Mouse (Mus musculus) spleen, embryonic (tissue): ENCODE data around the gene Olfr313.
"Not testable (repeated sequence)": the region's sequence is repeated elsewhere in the genome, so short reads cannot be mapped to it uniquely, and the experiment has no call there.

ENCODE experiments used
- CTCF ChIA-PET: fragments of 350-600 bp; sonication (Branson Sonifier 250); formaldehyde crosslinking; loops from one replicate; lab custom pipeline; 2022; lab: Charles Lee

Olfr313 gene

DNA sequence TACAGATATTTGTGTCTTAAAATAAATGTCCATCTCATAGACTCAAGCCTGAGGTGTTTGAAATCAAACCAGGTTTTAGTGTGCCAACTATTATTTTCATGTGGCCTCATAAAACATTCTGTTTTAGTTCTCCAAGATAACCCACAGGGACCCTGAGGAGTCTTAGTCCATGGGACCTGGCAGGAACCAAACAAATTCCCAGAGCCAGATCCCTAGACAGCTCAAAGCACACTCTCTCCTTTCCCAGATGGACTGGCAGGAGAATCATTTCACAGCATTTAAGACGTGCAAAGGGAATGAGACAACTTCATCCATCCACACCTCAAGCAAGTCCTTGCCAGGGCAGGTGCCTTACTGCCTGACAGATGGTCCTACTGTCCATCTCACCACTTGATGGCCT is at the start of gene Olfr313:
Olfr313 (plus strand) TSS at position 301 of the 400 bp plus-strand sequence.
- CTCF ChIA-PET: not testable (repeated sequence)

DNA sequence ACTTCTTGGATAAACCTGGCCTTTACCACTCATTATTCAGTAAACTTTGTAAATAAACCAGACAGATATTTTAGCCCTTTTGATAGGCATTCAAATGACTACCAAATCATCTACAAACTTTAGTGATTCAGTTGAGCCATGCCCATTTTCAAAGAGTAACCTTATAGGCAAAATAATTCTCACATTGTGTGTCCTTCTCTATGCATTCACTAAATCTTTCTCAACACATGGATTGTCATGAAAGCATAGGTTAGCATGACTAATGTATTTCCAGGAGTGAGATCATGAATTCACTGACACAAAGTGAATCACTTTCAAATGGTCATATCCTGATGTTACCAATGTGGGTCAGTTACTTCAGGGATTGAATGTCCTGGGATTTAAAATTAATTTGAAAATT is 41.9 kb upstream of the Olfr313 start, which contains the start of gene Olfr315:
Olfr315 (plus strand) TSS at position 301 of the 400 bp plus-strand sequence.
- CTCF ChIA-PET: no interaction called here

DNA sequence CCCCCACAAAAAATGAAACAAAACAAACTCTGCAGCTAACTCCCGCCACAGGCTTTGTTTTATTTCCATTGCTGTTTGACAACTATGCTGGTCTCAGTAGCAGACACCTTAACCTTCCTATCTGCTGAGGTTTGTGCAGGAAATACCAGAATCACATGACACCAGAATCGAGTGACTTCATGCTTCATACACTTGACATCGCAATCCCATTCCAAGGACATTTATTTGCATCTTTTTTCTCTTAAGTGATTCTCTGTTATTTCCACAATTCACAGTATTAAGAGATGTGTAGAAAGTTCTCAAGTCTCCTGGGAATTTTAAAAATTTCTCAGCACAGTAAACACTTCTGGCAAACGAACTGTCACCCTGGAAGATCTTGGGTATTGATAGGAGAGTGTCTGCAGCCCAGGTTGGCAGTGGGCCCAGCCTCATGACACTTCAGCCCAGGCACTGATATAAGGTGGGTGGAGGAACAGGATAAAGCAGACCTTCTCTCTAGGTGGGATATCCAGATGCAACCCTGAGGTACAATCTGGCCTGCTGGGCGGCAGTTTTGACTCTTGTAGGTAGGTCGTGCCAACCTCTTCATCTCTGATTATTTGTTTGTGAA is 32.2 kb upstream of the Olfr313 start, which contains the start of gene Olfr314:
Olfr314 (plus strand) TSS at position 473 of the 610 bp plus-strand sequence.
- CTCF ChIA-PET: no interaction called here

DNA sequence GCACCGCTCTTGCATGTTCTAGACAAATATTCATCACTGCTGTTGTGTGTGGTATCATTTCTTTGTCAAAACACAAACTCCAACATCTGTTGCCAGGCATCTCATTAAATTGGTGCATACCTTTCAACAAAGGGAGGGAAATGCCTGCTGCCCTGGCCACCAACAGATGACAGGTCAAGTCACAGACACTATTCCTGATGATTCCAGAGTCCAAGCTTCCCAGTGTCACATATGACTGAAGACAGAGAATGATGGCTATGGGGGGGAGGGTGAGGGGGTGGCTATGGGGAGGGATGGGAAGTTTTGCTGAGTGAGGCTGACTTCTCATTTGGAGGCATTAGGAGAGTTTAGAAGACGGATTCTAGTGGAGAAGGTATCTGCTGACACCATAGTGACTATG is 30.6 kb upstream of the Olfr313 start:
- CTCF ChIA-PET: interaction anchor here (0.7 kb wide), 1 partner anchor 28 kb away, joined by 3 read pairs; no protein-coding TSS in a partner anchor

DNA sequence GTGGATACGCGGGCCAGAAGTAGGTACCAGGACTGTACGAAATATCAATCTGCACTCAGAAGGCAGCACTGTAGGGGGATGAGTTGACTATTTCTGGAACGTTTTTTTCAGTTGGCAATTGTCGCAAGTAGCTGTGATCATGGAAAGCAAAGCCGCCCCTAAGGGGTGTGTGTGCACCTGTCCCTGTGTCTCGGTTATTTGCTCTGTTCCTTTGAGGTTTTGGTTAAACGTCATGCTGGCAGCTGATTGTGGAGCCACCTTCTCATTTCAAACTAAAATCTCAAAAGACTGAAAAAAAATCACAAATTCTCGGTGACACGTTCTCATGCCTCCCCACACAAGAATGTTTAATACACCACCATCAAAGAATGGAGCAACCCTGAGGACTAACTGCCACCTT is 27.1 kb upstream of the Olfr313 start:
- CTCF ChIA-PET: no interaction called here

DNA sequence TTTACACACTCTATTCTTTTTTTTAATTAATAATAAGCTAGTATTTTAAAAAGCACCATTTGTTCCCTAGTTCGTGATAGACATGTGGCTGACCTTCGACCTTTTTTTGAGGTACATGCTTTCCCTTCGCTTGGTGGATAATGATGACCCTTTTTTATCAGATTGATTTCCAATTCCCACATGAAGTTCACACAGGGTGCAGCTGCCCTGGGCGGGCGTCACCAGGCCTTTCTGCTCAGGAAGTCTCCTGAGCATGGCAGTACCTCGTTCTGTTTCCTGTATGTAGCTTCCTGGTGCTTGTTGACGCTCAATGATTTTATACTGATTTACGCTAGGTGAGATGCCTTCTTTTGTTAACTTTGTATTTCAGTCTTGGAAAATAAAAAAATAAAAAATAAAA is 26.5 kb upstream of the Olfr313 start:
- CTCF ChIA-PET: interaction anchor here (0.5 kb wide), 1 partner anchor 21 kb away, joined by 3 read pairs; no protein-coding TSS in a partner anchor

DNA sequence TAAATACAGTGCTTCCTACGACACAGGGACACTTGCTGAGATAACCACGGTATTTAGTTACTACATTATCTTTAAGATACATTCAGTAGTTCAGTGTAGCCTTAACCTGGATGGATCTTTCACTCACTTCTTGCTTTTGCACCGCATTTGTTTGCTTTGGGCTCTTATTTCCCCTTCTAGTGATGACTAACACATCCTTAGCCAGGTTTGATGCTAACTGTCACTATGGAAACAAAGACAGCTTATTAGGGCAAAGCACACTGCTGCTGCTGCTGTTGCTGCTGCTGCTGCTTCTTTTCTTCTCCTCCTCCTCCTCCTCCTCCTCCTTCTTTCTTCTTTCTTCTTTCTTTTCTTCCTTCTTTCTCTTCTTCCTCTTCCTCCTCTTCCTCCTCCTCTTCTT is 25.3 kb upstream of the Olfr313 start:
- CTCF ChIA-PET: no interaction called here

DNA sequence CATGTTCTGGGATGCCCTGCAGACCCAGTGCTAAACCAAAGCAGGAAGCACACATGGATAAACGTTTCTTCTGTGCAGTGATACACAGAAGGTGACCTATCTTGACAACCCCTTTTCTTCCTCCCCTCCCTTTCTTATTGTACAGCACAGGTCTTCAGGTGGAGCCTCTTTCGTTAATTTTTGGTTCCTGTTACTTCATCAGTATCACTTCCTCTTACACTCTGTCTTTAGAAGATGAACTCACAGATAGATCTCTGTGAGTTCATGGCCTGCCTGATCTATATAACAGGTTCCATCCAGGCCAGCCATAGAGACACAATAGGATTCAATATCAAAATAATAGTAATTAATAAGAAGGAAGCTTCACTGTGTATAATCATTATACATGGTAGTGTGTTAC is 24.7 kb upstream of the Olfr313 start:
- CTCF ChIA-PET: no interaction called here

DNA sequence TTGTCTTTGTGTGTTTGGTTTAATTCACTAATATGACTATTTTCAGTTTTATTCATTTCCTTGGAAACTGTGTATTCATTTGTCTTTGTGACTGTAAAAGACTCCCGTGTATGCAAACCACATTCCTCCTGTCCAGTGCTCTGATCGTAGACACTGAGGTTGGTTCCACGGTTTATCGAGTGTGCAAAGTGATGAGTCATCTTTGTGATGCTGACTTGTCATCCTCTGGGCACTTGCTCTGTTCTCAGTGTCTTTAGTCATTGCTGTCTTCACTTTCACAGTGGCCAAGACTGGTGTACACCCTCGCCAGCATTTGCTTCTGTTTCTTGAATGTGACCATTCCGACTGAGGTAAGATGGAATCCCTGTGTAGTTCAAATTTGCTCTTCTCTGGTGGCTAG is 24.2 kb upstream of the Olfr313 start:
- CTCF ChIA-PET: no interaction called here

DNA sequence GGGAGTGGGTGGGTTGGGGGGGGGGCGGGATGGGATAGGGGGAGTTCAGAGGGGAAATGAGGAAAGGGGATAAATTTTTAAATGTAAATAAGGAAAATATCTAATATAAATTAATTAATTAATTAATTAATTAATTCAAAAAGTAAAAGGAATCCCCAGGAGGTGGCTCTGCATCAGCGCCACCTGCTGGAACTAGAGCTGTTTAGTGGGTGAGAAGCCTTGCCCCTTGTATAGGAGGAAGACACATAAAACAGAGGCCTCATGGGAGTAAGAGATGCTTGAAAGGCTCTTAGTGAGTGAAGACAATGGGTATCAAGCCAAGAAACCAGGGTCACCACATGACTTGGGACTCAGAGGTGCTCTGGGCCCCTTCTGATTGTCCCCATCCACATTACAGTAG is 18.9 kb upstream of the Olfr313 start:
- CTCF ChIA-PET: no interaction called here

DNA sequence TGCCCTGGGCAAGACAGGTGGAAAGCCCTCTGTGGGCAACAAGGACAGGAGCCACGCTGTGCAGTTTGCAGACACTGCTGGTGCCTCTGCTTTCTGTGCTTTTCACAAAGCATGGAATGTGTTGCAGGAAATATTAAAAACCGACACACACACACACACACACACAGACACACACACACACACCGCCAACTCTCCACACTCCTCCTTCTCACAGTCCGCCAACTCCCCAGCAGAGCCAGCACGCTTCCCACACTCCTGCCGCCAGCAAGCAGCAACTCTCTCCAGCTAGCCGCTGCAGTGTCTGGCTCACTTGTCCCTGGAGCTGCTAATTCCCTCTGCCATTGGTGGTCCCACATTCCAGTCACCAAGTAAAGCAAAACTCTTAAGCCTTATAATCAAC is 17.9 kb upstream of the Olfr313 start:
- CTCF ChIA-PET: no interaction called here

DNA sequence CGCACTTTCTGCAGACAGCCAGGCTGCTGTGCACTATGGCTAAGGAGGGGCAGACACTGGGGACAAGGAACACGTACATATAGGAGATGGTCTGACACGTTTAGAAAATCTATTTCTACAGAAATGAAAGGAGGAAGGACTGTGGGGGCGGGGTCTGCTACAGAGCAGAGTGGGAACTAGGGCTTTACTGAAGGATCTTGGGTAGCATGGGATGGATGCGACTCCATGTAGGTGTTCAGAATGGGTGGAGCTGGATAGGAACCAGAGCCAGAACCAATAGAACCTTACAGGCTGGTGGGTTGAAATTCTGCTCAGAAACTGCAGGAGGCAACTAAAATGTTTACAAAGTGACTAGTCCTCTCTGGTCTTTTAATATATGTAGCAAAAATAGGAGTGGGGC is 15.1 kb upstream of the Olfr313 start:
- CTCF ChIA-PET: no interaction called here

DNA sequence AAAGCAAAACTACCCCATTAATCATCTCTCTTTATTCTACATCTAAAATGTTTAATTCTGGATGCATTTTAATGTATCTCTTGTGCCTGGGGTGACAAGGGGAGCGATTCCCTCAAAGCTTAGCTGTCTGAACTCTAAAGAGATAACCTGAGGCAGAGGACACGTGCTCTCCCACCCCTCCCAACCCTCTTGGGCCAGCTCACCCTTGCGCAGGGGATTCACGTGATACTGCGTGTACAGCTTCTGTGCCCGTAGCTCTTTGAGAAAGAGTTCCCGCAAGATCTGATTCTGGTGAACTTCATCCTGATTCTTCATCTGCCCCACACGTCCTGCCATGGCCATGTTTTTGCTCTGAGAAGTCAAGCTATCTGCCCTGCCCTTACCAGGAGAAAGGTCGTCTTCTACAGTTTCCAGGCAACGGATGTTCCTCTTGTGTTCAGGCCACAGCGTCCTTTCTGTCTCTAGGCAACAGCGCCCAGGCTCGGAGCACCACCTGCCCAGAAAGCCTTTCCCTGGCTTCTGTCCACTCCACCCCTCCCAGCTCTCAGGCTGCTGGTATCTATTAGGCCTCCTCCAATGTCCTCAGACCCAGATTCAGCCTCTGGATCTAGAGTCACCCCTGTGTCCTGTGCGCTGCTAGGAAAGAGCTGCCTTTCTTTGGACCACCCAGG is 13.1 kb upstream of the Olfr313 start, which contains the start of gene Fam183b:
Fam183b (minus strand) TSS at position 403 of the 671 bp plus-strand sequence.
- CTCF ChIA-PET: interaction anchor here (0.5 kb wide), 1 partner anchor 161 kb away, joined by 5 read pairs; the partner anchor contains the start of gene Trim58

DNA sequence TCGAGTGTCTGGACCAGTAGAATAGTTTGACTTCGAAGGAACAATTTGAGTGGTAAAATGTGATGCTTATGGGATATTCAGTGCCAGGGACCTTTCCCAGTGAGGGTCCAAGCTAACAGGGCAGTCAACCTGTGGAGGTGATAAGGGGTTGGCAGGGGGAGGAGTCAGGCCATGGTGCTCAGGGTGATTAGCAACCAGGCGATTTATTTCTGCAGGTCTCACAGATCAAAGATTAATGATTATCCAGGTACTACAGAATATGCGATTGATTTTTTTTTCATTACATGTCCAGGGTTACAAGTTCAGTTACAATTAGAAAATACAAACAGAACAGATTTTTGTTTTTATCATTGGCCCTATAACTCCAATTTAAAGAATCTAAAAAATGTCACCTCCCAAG is 10.9 kb upstream of the Olfr313 start:
- CTCF ChIA-PET: no interaction called here

DNA sequence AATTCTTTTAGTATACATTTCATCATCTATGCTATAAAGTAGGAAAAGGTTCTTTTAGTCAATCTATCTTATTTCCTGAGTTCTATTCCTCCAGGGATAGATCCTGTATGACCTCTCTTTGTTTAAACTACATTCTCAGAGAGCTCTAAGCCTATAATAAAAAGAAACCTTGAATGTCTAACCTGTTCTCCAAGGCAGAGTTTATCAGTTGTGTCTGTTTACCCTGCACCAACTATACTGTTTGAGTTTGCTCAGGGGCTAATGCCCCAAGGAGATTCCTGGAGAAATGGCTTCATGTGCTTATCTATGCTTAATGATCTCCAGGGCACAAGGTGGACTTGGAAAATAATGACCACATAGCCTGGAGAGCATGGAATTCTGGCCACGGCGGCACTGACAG is 10.4 kb upstream of the Olfr313 start:
- CTCF ChIA-PET: no interaction called here

DNA sequence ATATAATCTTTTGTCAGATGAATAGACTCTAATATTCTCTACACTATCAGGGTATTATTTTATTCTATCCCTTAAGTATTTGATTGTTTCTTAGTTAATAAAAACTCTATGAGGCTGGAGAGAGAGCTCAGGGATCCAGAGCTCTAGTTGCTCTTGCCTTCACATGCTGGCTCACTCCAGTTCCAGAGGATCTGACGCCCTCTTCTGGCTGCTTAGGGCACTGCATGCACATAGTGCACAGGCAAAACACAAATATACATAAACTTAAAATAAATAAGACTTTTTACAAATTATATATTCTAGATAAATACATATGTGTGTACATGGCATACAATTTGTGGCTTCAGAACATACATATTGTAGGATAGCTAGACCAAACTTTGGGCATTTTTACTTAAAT is 2.8 kb upstream of the Olfr313 start:
- CTCF ChIA-PET: no interaction called here

DNA sequence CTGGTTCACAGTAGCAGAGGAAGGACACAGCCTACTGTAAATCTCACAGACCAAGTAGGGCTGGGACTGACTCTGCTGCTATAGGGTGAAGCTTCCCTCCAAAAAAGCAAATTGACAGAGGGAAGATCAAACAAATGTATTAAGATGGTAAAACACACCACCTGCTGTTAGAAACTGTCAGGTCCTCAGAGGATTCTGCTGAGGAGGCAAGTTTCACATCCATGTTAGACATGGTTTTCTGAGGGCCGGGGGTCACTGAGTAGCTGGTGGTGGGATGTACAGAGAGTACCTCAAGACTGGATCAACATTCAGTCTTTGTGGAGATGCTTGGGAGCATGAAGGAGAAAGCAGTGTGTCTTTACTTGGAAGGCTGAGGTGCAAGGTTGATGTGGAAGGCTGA is 876 bp downstream of the Olfr313 start:
- CTCF ChIA-PET: no interaction called here

DNA sequence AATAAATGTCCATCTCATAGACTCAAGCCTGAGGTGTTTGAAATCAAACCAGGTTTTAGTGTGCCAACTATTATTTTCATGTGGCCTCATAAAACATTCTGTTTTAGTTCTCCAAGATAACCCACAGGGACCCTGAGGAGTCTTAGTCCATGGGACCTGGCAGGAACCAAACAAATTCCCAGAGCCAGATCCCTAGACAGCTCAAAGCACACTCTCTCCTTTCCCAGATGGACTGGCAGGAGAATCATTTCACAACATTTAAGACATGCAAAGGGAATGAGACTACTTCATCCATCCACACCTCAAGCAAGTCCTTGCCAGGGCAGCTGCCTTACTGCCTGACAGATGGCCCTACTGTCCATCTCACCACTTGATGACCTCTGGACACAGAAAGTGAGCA is 14.1 kb downstream of the Olfr313 start, which contains the start of gene Olfr312:
Olfr312 (plus strand) TSS at position 301 of the 400 bp plus-strand sequence.
- CTCF ChIA-PET: not testable (repeated sequence)

DNA sequence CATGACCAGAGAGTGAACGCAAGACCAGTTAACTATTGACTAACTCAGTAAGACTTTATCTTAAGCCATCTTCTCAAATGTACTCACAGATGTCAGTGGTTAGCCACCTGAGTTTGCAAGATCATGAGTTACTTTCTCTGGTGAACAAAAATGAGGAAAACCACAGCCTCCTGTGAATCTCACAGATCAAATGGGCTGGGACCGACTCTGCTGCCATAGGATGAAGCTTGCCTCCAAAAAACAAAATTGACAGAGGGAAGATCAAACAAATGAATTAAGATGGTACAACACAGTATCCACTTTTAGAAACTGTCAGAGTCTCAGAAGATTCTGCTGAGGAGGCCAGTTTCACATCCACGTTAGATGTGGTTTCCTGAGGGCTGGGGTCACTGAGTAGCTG is 15.0 kb downstream of the Olfr313 start:
- CTCF ChIA-PET: no interaction called here

DNA sequence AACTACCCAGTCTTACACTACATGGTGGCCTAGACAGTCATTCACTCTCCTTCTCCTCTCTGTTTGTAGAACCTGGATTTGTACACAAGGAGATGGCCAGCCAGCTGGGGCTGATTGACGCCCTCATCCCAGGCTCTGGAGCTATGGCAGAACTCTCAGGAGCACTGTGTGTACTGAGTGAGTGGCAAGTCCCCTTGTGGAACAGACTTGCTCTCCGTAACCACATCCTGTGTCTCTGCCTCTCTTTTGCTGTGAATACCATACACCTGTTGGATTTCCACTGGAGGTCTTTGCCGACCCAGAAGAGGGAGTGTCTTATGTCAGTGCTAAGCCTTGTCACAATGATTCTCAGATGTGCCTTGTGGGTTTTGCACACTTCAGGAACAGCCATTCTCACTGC is 17.7 kb downstream of the Olfr313 start:
- CTCF ChIA-PET: not testable (repeated sequence)

DNA sequence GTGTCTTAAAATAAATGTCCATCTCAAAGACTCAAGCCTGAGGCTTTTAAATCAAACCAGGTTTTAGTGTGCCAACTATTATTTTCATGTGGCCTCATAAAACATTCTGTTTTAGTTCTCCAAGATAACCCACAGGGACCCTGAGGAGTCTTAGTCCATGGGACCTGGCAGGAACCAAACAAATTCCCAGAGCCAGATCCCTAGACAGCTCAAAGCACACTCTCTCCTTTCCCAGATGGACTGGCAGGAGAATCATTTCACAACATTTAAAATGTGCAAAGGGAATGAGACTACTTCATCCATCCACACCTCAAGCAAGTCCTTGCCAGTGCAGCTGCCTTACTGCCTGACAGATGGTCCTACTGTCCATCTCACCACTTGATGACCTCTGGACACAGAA is 24.2 kb downstream of the Olfr313 start, which contains the start of gene Olfr311:
Olfr311 (plus strand) TSS at position 301 of the 400 bp plus-strand sequence.
- CTCF ChIA-PET: not testable (repeated sequence)

DNA sequence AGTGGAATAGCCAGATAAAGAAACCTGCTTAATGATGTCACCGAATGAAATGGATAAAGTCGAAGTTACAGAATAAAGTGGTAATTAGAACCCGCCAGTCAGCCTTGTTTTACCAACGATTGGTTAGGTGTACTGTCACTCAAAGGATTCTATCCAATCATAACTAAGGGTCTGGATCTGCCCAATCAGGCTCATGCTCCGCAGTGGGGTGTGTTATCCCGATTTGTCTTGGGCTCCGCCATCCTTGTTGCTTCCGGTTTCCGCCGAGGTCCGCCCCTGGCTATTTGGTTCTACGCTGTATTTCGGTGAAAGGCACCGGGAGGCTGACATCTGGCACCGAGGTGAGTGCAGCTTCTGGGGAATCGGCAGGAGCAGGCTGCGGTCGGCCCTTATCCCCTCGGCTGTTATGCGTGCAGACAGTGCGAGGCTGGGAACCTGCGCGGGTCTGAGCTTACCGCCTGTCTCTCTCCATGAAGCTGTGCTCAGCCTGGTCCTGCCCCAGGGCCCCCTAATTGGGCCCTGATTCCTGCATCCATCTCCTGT is 32.2 kb downstream of the Olfr313 start, which contains the start of gene Gm12258:
Gm12258 (plus strand) TSS at position 240 of the 543 bp plus-strand sequence.
- CTCF ChIA-PET: interaction anchor here (0.6 kb wide), 1 partner anchor 101 kb away, joined by 3 read pairs; no protein-coding TSS in a partner anchor
